Mouse (Mus musculus) brain, embryonic 18.5 days (tissue): ENCODE results near the gene Slc2a9.

Source experiments
- DNase-seq: peaks from one replicate; pipeline ENCODE4 v3.0.0-alpha.2; 2012; ENCODE audit warnings: low read depth, low spot score

Slc2a9 gene

DNA sequence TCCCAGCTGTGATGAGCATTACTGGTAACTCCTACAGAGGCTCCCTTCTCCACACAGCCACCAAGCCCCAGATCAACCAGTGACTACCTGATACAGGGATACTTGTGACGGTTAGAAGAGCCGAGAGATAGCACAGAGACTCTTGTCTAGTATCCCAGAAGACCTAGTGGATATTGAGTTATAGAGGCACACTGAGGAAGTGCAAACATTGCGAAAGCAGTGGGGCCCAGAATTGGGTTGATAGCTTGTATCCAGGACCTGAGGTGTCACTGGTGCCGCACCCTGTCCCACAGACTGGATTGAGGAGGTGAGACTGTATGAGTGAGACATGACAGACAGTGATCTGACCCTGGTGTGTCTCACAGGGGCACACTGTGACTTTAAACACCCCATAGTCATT, at the start of gene Slc2a9:
Gene Slc2a9, minus strand, starts transcription at position 152 of the 400 bp plus-strand sequence.
- DNase-seq: no peak

DNA sequence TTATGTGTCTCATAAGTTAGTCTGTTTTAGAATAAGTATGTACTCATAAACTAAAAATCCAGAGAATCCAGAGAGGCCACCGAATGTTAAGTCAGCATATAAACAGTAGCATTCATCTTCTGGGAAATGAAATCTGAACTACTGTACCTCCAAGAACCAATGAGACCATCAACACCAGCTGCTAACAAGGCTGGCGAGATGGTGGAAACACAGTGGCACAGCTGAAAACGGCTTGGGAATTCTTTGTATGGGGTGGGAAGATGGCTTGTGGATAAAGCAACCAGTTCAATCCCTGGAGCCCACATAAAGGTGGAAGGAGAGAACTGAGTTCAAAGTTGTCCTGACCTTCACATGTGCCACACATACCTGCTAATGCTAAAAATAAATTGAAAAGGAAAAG, 49.7 kb upstream of the Slc2a9 start:
- DNase-seq: no peak

GRCm38 (mm10) chr5:38550221-38550768, 47.4 kb upstream of the Slc2a9 start:
- no peak for DNase-seq

DNA sequence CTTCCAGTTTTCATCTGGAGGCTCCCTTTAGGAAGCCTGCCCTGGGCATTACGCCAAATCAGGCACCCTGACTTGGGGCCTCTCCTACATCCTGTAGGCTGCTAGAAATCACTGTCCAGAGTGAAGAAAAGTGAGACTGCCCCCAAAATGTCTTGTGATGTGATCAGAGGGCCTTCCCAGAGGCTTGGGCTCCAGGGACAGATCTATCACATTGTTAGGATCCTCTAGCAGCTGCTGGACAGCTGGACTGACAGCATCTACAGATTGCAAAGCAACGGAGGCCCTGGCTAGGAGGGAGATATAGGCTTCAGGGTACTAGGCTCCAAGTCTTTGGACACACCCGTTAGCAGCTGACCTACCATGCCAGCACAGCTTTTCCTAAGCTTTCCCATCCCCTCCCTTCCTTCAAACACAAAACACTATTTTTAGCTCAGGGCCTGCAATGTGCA, 46.5 kb upstream of the Slc2a9 start:
- DNase-seq: no peak

GRCm38 (mm10) chr5:38547375-38547774, 44.4 kb upstream of the Slc2a9 start:
- no peak for DNase-seq

- DNase-seq: no peak
Measured at GRCm38 (mm10) chr5:38544423-38545415, 41.8 kb upstream of the Slc2a9 start.

- DNase-seq: no peak
Measured at GRCm38 (mm10) chr5:38543496-38544217, 40.7 kb upstream of the Slc2a9 start.

DNA sequence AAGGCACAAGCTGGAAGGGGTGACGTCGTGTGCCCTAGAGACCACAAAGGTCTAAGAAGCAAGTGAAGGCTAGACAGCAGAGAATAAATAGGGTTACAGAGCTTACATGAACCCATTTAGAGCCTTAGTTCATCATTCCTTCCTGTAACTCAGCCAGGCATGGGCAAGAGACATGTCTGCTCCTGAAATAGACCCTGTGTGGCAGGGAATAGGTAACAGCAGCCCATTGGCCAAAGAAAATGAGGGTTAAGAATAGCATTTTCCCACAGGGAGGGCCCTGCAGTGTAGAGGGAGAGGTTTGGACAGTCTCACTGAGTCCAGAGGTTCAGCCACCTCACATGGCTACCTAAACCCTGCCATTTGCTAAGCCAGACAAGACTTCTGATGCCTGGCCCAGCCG, 38.8 kb upstream of the Slc2a9 start:
- no peak for DNase-seq

DNA sequence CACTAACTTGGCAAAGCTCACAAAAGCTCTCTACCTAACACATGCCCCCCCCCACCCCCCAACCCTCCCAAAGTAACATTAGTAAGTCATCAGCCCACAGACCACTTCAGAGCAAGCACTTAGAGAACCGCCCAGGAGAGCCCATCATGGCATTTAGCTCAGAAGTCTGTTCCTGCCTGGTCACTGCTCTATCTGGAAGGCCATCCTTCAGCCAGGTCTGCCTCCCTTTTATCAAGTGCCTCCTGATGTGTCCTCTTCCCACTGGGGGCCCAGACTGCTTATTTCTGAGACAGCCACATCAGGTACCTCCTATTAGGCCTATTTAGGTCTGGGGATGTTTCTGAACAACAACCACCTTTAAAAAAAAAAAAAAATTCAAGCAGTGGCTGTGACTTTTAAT, 38.0 kb upstream of the Slc2a9 start:
- DNase-seq: no peak

- no peak for DNase-seq
Measured at GRCm38 (mm10) chr5:38538508-38538907, 35.6 kb upstream of the Slc2a9 start.

DNA sequence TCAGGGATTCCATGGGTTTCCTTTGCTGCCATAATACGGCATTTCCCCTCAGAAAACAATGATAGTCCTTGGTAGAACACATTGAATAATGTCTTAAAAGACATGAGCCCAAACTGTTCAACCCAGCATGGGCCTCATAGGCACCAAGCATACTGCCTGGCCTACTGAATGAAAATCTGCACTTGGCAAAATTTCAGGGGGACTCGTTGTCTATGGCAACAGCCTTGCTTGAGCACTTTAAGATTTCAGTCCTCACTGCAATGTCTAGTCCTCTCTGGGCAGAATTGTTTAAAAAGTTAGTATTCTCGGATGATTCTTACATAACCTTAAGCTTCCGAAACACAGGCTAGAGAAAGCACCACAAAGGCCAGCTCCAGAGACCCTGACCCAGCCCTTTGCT, 34.9 kb upstream of the Slc2a9 start:
- no peak for DNase-seq

- DNase-seq: no peak
Measured at GRCm38 (mm10) chr5:38536822-38537221, 33.9 kb upstream of the Slc2a9 start.

GRCm38 (mm10) chr5:38532084-38532483, 29.1 kb upstream of the Slc2a9 start:
- no peak for DNase-seq

DNA sequence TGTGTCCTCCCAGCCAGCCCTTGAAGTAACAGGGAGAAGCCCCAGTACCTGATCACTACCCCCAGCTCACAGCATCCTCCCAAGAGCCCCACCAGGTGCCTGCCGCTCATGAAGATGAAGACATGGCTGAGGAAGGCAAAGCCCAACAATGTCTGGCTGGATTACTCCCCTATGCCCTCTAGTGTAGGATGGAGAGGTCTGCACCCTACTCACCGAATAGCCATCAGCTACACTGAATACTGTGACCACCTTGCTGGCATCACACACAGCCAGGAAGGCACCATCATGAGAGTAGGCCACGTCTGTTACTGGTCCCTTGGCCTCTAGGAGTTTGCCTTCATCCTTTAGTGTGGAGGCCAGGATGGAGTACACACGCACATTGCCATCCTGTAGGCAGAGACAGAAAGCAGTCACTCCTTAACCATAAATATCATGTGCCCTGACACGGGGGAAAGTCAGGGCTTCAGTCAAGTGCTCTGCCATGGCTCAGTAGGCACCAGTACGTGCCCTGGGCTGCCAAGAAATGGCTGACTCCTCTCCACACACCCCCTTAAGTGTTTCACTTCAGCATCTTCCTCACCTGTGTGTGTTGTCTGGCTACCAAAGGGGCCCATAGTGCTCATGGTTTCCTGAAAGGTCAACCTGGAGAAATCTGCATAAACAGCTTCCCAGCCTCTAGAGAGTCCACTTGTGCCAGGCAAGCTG, 26.9 kb upstream of the Slc2a9 start:
- no peak for DNase-seq

DNA sequence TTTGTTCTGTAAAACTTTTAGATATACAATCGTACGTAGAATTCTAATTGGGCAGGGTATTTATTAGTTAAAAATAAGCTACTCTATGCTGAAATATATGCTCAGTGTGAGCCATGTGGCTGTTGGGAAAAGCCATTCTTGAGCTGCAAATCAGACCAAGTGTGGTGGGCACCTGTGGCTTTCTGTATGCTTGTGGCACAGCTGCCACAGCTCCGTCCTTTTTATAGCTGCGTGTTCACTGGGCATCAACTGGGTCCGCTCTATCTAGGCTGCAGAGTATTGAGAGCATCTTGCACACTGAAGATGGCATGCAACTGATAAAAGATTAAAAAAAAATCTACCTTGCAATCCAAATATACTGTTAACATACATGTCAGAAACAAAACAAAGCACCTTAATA, 20.0 kb upstream of the Slc2a9 start:
- no peak for DNase-seq

DNA sequence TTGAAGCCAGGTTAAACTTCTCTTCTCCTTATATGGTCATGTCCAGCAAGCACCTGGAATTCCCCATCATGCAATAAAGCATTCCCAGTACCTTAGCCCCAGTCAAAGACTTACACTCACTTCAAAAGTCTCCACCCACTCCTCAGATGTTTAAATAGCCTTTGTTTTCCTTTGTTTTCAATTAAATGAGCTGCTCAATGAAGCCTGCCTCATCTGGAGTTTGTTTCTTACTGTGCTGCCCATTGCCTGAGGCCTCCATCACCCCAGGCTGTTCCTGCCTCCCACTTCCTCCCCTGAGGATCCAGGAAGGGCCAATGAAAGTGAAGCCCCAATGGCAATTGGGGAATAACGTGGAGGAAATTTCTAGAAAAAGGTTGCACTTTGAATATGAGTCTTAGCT, 17.9 kb upstream of the Slc2a9 start:
- no peak for DNase-seq

GRCm38 (mm10) chr5:38516267-38516666, 13.3 kb upstream of the Slc2a9 start:
- DNase-seq: no peak

DNA sequence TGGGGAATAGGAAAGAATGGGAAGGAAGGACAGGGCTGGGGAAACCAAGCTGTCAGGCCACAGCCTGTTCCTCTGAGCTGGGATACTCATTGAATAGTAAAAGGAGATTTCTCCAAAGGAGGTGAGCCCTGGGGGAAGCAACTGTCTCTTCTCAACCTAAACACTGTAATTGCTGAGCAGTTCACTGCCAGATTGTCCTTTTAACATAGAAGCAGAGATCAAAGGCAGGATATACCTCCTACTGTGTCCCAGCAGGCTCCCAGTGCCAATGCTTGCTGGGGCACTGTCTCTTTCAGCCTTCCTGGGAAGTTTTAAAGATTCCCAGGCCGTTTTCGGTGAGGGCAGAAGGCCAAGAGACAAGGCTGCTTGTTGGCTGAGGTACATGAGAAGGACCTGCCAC, 10.0 kb upstream of the Slc2a9 start:
- no peak for DNase-seq

- DNase-seq: no peak
Measured at GRCm38 (mm10) chr5:38509568-38509967, 6.6 kb upstream of the Slc2a9 start.

DNA sequence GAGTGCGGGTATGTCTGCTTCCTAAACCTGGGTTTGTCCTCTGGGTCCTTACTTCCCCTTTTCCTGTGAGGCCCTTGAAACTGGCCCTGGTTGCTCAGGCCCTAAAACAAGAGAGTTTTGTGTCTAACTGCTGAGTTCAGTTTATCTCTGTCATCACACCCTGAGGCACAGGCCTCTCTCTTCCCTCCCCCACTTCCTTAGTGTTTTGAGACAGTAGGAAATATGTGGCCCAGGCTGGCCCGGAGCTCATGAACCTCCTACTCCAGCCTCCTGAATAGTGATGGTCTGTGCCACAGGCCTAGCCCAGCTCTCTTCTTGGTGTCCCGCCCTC, 2.5 kb upstream of the Slc2a9 start:
- DNase-seq: no peak

GRCm38 (mm10) chr5:38504747-38505434, 1.9 kb upstream of the Slc2a9 start:
- no peak for DNase-seq
